Mouse (Mus musculus) frontal cortex, postnatal 25 days (tissue): ENCODE data around the gene Klf3.
A peak's percentile ranks its signal among the peaks of the same experiment; 100 is the strongest.

ENCODE experiments used
- DNase-seq, 2 experiments: peaks; one replicate each; pipeline ENCODE4 v3.0.0; 2022; ENCODE audit warnings: low spot score in 2 of 2

The Klf3 gene

GRCm38 (mm10) chr5:64835295-64835694 lies 32.1 kb downstream of the Klf3 start:
- DNase-seq = no peak

DNA sequence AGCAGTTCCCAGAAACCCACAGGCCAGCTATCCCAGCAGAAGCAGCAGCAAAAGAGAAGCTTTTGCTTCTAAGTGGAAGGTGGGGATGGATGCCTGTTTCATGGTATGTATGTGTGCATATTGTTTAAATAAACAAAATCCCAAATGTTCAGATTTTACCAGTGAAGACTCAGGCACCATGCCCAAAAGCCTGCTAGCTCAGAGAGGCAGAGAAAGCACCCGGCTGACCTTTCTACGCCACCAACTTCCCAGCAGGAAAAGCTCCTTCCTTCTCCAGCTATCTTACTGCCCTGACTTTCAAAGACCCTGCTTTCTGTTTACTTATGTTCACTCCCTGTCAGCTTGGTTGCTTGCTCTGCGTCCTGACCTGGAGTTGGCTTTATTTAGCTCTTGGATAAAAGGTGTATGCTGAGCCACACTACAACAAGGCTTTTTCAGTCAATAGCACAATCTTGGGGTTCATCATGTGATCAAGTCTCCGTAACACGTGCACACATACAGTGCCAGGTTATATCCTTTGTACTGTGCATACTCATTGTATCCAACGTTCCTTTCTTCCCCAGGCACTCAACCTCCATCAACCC lies 35.9 kb downstream of the Klf3 start:
- no peak for DNase-seq

DNA sequence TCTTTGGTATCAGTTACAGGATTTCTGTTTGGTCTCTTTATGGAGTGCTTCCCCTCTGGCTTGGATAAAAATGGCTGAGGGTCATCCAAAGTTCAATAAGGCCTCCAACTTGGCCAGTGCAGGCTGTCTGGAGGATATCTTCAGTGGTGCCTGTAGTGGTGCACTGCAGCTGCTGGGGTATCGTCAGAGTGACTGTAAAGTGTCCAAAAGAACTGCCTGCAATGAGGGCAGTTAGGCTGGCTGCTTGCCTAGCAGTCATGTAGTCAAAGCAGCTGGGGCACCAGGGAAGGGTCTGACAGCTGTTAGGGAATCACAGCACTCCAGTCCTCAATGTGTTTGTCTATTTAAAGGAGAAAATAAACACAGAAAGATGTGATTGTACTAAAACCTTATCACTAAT lies 36.9 kb downstream of the Klf3 start:
- no peak for DNase-seq

GRCm38 (mm10) chr5:64844622-64845021 lies 41.4 kb downstream of the Klf3 start:
- DNase-seq = no peak

GRCm38 (mm10) chr5:64847305-64847704 lies 44.1 kb downstream of the Klf3 start:
- DNase-seq = no peak

- no peak for DNase-seq
These were observed 46.7 kb downstream of the Klf3 start for GRCm38 (mm10) chr5:64849892-64850291.

DNA sequence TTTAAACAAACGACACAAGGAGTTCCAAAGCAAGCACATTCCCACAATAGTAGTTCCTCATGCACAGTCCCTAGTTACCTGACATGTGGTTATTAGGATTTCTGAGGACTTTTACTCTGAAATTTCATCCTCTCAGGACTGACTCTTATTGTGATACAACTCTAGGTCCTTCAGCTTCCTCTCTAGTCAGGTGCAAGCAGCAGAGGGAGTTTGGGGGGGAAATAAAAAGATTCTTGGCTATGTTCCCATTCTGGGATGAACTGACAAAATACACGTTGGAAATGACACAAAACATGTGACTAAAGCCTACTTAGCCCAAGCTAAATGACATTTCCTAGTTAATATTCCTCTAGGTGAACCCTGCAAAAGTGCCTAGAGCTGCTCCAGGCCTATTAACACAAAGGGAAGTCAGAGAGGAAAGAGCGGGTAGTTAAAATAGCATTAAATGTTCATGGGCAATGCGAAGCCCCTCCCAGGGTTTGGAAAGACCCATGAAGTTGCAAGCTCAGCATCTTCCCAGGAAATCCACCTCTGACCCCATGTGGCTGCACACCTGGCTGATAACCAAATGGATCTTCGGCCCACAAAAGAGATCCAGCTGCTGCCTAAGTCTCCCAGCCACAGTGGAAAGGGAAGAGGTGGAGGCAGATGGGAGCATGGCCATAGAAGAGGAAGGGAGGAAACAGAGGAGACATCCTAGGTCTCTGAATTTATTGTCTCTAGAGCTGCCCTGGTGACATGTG lies 49.6 kb downstream of the Klf3 start:
- DNase-seq = no peak

DNA sequence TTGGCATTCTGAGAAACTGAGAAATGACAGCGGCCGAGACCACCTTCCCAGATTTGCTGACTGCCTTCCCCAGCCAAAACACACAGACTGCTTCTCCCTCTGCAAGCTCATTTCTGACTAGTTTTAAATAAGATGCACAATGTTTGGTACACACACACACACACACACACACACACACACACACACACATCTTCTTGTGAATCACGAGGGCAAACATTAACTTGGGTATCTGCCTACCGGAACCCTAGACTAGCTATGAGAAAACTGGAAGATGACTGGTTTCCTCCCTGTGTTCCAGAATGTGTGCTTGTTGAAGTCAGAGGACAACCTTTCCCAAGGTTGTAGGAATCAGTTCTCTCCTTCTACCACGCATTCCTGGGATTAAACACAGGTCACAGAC lies 50.2 kb downstream of the Klf3 start:
- no peak for DNase-seq

DNA sequence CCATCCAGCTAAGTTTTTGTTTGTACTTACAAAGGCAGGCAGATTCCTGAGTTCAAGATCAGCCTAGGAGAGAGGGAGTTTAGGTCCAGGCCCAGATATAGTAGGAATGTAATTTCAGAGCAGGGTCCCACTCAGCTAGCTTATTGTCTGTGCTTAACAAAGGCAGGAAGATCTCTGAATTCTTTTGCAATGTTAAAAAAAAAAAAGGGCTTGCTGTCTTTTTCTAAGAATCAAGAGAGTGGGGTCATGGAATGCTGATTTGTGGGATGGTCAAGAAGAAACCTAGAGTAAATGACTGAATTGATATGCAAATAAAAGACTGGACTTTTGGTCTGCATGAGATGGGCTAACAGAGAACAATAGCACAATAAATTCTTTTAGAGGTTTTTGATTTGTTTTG lies 52.0 kb downstream of the Klf3 start:
- DNase-seq = no peak

GRCm38 (mm10) chr5:64860900-64861470 lies 57.8 kb downstream of the Klf3 start:
- DNase-seq = no peak

- DNase-seq = no peak
These were observed 58.4 kb downstream of the Klf3 start for GRCm38 (mm10) chr5:64861471-64862199.

- DNase-seq = no peak
These were observed 59.1 kb downstream of the Klf3 start for GRCm38 (mm10) chr5:64862269-64862668.

GRCm38 (mm10) chr5:64864699-64865108 lies 61.5 kb downstream of the Klf3 start:
- no peak for DNase-seq

DNA sequence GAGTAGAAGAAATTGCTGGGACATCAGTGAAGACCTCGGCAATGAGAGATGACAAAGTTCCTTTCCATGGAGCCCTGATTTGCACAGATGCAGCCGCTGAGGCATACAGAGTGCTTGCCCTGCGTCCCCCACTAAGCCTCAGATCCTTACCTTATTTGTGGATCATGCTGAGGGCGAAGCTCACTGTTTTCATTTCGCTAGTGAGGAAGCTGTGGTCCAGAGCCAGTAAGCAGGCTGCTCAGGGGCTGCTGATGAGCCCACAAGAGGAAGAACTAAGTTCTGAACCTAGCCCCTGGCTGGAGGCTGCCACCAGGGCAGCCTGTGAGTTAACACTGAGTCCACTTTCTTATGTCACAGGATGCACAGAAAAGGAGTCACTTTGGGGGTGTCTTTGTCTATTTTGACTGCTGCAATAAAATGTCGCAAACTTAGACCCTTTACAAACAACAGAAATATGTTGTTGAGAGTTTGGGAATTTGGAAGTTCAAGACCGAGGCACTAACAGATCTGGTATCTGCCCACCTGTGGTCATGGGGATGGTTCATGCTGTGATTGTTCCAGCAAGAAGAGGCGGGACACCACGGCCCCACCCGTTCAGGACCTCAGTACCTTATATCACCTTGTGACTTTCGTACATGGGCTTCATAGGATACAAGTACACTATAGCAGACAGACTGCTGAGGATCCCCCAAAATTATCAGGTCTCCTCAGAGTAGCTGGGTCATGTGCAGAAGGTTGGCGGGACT lies 62.2 kb downstream of the Klf3 start:
- no peak for DNase-seq

DNA sequence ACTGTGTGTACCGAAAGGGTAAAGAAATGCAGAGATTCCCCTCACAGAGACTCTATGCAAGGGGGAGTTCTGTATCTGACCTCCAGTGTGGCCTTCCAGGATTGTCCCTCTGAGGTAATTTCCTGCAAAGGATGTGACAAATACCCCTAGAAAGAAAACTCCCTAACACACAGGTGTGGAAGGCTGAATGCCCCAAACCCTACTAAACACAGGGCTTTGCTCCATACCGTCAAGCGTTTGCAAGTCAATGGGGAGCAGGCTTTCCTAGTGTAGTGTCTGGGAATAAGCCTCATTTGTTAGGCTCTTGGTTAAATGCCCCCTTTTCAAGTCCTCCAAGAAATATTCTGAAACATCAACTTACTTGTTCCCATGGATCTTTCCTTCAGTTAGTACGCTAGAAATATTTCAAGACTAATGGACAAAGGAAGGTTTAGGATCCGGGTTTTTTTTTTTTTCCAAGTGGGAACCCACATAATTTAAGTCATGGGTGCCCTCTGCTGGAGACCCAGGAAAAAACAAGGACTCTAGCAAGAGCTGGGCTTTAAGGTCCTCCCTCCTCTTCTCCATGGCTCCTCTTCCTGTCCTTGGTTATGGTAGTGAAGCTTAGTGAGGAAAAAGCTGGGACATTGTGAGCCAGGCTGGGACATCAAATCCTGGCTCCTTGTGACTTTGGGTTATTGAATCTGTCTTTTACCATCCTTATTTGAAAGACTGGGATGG lies 63.3 kb downstream of the Klf3 start:
- DNase-seq = peak; percentile 62 to 76

GRCm38 (mm10) chr5:64867124-64867523 lies 63.9 kb downstream of the Klf3 start:
- no peak for DNase-seq

DNA sequence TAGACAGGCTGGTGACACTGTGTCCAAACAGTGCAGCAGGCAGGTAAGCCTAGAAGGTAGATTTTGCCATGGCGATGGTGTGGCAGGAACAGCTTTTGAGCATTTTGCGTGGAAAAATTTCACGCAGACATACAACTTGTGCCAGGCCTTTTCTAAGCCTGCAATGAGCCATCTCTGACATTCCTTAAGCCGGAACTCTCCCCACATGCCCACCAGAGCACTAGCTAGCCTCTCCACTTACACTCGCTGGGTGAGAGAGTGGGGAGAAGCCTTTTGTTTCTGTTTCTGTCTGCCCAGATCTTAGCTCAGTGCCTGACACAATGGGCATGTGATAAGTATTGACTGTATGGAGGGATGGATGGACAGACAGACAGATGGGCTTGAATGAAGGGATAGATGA lies 64.4 kb downstream of the Klf3 start:
- DNase-seq = no peak

DNA sequence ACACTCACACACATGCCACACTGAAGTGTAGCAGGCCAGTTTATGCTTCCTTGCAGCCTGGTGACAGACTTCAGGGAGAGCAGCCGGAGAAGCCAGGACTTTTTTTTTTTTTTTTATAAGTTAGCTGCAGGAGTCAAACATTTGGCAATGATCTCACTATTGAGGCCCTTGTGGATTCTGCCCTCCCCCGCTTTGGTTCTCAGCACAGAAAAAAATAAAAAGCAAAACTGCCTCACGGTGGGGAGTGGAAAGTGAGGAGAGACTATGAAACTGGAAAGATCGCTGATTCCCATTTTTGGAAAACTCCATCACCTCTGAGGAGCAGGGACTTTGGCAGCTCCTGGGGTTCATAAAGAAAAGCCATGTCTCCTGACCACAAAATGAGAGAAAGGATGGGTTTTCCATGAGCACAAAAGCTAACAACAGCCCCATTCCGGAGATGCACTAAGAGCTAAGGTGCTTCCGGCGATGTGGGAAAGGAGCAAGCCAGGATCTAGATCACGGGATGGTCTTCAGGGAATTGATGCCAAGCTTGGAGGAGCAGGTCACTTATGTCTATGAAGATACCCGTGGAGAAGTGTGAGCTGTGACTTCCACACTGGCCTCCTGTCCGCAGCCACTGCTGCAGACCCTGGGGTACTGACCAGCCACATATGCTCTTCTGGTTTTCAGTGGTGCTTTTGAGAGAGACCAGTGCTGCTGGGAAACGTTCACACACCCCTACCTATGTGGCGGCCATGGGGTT lies 73.1 kb downstream of the Klf3 start:
- no peak for DNase-seq

- DNase-seq = no peak
These were observed 74.2 kb downstream of the Klf3 start for GRCm38 (mm10) chr5:64877235-64878026.

- no peak for DNase-seq
These were observed 74.8 kb downstream of the Klf3 start for GRCm38 (mm10) chr5:64878027-64878425.
